Mouse (Mus musculus) kidney, adult 2 months (tissue): Measurements from ENCODE around the gene Spata13.

Experiments
- CTCF ChIP-seq: fragments of 200-500 bp; conservative IDR thresholded peaks from 2 replicates; pipeline ENCODE4 v1.5.1; 2011; ENCODE audit warnings: low read depth, mild to moderate bottlenecking, control low read depth, low read length, moderate library complexity, mixed read lengths; ENCODE audit not compliant: insufficient read depth, insufficient read length
- POLR2A ChIP-seq: fragments of 200-500 bp; IDR thresholded peaks from one replicate; pipeline ENCODE4 v1.6.1; 2011; ENCODE audit warnings: low read depth, low read length, control low read depth

DNA sequence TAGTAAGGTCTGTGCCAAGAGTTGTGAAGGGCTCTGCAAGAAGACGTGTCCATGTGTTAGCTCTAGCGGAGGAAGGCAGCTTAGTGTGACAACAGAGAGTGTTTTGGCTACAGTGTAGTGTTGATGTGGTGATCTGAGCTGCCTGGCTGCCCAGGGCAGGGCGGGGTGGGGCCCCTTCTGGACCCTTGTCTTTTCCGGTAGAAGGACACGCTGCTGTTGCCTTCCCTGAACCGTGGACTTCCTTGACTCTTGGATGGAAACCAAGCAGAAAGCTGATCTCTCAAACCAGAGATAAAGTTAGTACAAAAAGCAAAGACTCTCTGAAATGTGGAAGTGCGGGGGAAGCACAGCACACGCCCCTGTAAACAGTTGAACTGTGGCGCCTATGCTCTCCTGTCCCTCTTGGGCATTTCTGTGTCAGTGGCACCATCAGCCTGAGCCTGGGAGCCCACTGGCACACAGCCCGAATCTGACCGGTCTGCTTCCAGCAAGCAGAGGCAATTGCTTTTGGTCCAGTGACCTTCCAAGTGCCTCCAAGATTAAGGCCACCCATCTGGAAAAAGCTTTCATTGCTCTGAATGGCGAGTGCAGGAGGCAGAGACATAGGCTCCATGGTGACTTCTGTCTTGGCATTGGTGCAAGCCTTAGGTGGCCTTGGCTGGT, 48.7 kb downstream of the Spata13 start:
- TF ChIP-seq POLR2A, result no peak
- TF ChIP-seq CTCF, result no peak
